Mouse (Mus musculus) large intestine, adult 2 months (tissue): ENCODE measurements around the gene Kl. TPM values are rescaled to one million over a fixed set of nuclear protein-coding genes. Genes with fewer than 3 reads are reported as not detected.

Experiments used
- DNase-seq: peaks from one replicate; pipeline ENCODE4 v3.0.0-alpha.2; 2012; ENCODE audit warnings: low read depth, low spot score
- WGBS: fragments of 180-500 bp; shearing (Covaris S2); methylation state at CpG from one replicate; pipeline ENCODE4 v1.1.7; 2018; 5-methylcytosine and 5-hydroxymethylcytosine counted together
- polyA plus RNA-seq: library from polyadenylated mRNA; depleted of rRNA; stranded (reverse); fragments of >200 nt; gene quantifications from 2 replicates; pipeline ENCODE4 v1.2.3, GENCODE M21; 2012

Gene Kl
- polyA plus RNA-seq, 1 experiment = 0.07 TPM

DNA sequence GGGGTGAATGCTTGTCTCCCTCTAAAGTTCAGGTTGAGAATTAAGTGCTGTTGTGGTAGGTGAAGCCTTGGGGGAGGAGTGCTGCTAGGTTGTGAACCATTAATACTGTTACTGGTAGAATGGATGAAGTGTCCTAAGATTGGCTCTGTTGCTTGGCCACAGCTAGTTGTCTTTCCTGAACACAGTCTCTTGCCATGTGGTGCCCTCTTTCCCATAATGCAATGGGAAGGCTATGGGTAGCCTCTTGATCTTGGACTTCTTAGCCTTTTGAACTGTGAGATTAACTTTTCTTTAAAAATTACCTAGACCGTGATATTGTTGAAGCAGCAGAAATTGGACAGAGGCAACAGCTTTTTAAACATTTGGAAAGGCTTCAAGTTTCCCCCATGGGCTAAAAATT, 7.5 kb downstream of the Kl start:
- DNase-seq = no peak
- 80% methylated on average over 1 of the region's 1 CpGs for WGBS

DNA sequence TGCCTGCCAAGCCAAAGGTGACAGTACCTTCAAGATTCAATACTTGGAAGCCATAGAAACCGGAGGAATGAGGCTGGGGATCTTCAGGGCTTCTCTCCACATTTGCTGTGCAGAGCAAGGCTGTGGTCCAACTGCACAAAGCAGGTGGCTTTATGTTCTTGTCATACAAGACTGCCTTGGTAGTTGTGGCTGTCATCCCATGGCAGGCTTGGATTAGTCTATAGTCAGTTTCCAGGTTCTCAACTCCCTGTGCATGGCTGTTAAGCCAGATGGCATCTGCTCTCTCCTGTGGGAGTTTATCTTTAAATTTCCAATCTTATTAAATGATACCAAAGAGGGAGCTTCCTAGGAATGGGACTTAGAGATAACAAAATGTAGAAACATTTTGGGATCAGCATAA, 9.2 kb downstream of the Kl start:
- WGBS = 71% methylated on average over 1 of the region's 1 CpGs

DNA sequence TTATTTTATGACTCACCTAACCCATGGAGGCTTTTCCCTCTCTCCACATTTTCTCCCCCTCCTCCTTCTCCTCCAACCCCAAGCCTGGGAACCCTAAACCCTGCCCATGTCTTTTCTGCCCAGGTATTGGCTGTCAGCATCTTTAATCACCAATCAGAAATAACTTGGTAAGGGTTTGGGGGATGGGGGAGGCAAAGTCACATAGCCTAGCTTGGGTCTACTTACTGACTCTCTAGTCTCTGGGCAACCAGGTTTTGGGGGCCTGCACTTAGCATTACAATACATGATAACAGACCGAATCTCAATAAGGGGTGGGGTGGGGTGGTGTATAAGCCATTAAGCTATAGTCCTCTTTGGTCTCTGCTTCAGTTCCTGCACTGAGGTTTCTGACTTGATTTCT, 10.3 kb downstream of the Kl start:
- 82% methylated on average over 1 of the region's 1 CpGs for WGBS
- DNase-seq = no peak

More for the DNA sequence above, 9.2 kb downstream of the Kl start:
- DNase-seq = no peak

DNA sequence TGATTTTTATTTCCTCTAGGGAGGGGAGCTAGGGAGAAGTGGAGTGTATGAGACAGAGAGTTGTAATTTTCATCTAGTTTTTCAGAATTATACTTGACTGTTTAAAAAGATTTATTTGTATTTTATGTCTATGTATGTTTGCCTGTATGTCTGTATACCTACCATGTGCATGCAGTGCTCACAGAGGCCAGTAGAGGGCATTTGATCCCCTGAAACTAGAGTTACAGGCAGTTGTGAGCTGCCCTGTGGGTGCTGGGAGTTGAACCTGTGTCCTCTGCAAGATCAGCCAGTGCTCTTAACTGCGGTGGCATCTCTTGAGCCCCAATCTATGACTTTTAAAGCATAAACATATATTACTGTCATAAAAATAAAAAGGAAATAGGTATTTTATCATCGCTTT, 15.5 kb downstream of the Kl start:
- WGBS = 98% methylated on average over 2 of the region's 2 CpGs
- no peak for DNase-seq

DNA sequence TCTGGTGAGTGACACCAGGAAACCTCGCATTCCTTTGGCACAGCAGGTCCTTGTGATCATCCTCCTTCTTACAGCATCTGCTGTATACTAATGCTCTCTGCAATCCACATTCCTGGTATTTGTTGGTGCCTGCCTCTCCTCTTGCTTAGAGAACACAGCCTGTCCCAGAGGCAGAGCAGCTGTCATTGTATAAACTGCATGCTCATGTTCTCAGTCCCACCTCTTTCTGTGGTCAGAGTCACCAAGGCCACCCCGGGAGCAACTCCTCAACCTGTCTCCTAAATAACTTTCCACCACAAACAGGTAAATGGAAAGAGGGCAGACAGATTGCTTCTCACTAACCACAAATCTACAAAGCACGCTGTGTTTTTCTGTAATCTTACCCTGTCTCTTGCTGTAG, 18.1 kb downstream of the Kl start:
- 31% methylated on average over 3 of the region's 3 CpGs for WGBS

DNA sequence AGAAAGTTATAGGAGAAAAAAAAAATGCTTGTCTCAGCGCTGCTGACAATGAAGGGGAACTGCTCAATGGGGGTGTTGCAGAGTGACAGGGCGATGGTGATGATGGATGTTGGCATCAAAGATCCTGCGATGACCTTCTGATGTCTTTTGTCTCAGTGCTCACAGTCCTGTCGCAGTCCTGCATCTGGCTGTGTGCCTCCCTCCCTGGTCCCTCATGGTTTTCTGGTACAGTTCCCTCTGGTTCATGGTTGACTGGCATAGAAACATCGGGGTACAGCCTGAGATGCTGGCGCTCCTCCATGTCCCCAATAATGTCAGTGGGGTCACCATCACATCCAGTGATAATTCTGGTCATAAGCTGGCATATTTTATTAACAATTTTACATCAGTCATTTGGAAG, 18.7 kb downstream of the Kl start:
- 78% methylated on average over 6 of the region's 6 CpGs for WGBS
- no peak for DNase-seq

More for the DNA sequence above, 18.1 kb downstream of the Kl start:
- DNase-seq = no peak

DNA sequence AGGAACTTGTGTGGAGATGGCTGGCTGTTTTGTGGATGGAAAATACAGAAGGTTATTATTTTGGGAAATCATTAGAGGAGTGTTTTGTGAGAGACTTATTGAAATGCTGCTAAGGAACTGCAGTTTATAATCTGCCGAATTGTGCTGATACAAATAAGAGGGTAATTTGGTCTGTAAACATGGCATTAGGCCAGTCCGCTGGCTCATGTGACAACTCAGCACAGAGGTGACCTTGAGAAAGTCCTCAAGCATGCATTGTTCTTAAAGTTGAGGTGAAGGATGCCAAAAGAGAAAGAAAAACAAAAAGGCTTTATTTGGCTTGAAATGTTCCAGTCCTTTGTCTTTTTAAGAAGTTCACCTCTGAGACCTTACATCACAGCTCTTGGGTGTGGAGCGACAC, 21.8 kb downstream of the Kl start:
- WGBS = 55% methylated on average over 3 of the region's 3 CpGs
- no peak for DNase-seq

DNA sequence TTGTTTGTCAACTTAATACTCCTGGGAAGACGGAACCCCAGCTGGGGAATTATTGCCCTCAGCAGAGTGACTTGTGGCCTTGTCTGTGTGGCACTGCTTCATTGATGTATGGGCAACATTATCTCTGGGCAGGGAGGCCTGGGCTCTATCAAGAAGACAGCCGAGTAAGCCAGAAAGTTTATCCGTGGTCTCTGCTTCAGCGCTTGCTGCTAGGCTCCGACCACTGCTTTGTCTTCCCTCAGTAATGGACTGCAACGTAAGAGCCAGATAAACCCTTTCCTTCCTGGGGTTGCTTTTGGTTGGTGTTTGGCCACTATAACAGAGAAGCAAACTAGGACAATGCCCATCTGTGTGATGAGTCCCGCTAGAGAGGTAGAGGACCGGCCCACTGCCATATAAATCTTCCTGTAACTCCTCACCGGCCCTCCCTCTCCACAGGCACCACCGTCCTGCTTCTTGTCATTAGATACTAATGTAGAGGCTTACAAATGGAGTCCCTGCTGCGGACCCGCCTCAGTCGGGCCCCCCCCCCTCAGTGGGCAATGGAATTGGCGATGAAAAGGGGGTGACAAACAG, 25.1 kb downstream of the Kl start:
- 74% methylated on average over 14 of the region's 14 CpGs for WGBS
- no peak for DNase-seq

DNA sequence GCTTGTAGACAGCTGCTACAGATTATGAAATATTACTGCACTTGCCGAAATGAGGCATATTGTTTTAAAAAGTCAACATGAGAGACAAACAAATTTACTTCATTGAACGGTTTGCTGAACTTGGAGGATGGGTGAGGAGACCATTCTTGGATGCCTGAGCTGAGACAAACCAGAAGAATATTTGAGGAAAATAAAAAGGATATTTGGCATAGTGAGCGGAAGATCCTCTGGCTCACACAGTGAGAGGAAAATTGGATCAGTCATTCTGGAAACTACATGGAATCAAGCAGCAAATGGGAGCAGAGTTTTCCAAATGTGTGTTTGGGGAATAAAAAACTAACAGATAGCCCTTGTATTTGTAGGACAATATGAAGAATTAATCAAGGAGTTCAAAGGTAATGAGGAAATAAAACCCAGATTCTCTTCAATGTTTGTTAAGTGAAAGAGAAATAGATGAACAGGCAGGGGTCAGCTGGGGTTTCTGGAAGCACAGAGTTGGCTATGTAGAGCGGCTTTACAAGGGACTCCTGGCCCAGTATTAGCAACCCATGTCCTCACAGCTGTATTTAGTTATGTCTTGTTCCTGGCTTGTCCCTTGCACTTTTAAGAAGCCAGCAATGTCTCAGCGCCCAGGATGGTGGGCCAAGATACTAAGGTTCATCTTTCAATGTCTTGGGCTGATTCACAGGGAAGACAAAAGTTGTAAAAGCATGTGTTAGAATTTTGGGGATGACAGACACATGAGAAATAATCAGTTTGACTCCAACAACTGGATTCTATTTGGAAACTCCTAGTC, 27.1 kb downstream of the Kl start:
- no peak for DNase-seq
- WGBS = 59% methylated on average over 5 of the region's 5 CpGs

DNA sequence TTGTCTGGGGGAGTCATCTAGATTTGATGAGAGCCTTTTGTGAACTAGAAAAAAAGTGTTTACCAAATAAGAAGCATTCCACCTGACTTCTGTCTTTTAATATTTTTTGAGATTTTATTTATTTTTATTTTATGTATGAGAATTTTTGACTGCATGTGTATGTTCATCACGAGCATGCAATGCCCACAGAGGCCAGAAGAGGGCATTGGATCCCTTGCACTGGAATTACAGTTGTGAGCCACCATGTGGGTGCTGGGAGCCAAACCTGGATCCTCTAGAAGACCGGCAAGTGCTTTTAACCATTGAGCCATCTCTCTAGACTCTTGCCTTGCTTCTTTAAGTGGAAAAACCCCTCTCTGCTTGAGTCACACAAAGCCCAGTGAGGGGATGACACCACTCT, 29.7 kb downstream of the Kl start:
- DNase-seq = no peak
- 97% methylated on average over 2 of the region's 2 CpGs for WGBS

DNA sequence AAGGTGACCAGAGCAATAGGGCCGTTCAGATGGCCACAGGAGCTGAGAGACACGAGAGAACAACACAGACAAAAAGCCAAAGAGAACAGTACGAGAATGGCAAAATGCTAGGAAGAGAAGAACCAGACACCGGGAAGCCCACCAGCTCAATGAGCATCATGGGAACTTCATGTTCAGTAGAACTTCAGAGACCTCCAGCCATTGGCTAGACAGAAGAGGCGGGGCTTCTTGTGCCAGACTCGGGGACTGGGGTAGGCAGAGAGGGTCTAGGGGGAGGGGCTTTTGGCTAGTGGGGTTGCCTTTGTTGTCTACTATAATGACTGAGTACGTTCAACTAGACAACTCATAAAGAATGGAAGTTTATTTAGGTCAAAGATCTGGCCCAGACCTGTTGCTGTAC, 41.7 kb downstream of the Kl start:
- 90% methylated on average over 7 of the region's 7 CpGs for WGBS

DNA sequence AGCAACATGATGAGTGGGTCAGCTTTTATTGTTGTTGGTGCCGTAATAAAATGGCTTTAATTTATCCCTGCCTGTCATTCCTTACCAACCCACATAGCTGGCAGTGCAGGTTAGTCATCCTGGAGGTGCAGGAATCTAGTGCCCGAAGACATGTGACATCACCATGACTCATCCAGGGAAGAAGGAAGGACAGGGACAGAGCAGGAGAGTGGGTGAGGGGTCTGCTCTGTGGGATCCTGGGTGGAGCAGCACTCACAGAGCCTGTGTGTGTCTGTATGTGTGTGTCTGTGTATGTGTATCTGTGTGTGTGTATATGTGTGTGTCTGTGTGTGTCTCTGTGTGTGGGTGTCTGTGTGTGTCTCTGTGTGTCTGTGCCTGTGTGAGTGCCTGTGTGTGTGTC, 44.2 kb downstream of the Kl start:
- no peak for DNase-seq
- WGBS = 38% methylated on average over 2 of the region's 2 CpGs

More for the DNA sequence above, 41.7 kb downstream of the Kl start:
- no peak for DNase-seq

DNA sequence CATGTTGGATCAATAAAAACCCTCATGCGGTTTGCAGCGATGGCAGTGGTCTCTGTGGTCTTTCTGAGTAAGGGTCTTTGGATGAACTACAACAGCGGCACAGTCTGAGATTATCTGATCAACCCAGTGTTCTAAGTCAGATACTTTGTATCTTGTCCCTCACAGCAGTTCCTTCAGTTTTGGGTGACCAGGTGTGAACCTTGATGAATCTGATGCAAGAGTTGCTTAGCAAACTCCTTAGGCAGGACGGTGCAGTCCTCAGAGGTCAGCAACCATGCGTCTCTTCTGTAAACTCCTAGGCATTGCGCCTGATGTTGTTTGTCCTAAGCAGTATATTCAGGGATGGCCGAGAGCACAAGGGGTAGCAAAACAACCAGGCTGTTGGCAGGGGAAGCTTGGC, 48.7 kb downstream of the Kl start:
- no peak for DNase-seq
- 86% methylated on average over 7 of the region's 7 CpGs for WGBS

DNA sequence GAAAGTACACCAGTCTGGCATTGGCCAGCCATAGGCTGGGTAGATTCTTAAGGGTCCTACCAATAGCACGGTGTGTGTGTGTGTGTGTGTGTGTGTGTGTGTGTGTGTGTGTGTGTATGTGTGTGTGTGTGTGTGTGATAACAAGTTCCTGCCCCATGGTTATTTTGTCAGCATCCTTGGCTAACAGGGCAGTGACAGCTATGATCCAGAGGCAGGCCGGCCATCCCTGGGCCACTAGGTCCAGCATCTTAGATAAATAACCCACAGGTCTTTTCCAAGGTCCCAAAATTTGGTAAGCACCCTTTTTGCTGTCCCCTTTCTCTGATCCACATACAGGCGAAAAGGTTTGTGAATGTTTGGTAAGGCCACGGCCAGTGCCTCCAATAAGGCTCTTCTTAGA, 49.6 kb downstream of the Kl start:
- 95% methylated on average over 4 of the region's 4 CpGs for WGBS
- no peak for DNase-seq

DNA sequence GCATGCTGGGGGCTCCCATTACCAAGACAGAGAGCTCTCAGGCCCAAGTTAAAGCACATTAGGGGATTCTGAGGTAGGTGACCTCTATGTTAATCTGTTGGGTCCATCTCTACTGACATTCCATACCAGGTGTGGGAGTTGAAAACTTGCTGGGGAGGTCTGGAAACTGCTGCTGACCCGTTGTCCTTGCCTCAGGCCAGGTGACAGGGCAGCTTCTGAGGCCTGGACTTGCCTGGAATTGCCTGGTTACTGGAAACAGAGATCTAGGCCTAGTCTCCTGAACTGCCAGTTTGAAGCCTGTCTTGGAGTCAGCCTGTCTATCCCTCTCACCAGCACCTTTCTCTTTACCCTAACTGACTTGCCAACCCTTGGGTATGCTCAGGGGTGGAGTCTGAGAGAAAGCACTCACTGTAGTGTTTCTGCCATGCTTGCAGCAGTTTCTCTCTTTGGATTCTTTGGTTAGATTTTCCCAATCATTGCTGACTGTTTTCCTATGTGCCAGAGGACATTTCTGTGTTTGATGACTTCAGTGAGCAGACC, 51.9 kb downstream of the Kl start:
- 81% methylated on average over 1 of the region's 1 CpGs for WGBS
- DNase-seq = no peak

DNA sequence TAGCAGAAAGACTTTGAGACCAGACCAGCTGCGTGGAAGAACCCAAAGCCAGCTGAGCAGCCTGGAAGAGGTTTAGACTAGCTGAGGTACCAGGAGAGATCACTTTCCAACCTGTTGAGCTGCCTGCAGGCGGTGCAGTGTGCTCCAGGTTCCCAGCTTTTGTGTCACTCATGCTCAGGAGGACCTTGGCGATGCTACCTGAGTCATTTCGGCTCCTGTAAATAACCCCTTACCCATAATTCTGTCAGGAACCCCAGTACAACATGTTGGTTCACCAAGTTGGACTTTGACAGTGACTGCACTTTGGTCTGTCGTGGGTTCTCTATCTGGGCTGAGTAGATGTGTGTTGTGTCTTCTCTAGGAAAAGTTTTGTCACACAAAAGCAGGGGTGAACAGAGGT, 66.0 kb downstream of the Kl start:
- WGBS = 40% methylated on average over 5 of the region's 5 CpGs
- no peak for DNase-seq

DNA sequence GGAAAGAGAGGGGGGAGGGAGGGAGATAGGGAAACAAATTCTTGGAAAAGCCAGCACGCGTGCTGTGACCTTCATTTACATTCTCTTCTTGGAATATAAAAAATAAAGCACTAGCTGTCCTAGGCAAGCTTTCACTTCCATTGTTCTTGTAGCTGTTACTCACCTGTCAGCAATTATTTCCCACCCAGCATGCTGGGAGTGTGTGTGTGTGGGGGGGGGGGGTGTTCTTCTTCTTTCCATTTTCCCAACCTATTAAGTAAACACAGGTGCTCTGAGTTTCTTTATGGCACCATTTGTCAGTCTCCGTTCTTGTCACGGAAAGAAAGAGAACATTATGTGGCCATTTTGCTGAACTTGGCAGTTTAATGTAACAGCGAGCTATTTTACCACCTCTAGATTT, 66.6 kb downstream of the Kl start:
- 15% methylated on average over 5 of the region's 5 CpGs for WGBS
- DNase-seq = no peak

DNA sequence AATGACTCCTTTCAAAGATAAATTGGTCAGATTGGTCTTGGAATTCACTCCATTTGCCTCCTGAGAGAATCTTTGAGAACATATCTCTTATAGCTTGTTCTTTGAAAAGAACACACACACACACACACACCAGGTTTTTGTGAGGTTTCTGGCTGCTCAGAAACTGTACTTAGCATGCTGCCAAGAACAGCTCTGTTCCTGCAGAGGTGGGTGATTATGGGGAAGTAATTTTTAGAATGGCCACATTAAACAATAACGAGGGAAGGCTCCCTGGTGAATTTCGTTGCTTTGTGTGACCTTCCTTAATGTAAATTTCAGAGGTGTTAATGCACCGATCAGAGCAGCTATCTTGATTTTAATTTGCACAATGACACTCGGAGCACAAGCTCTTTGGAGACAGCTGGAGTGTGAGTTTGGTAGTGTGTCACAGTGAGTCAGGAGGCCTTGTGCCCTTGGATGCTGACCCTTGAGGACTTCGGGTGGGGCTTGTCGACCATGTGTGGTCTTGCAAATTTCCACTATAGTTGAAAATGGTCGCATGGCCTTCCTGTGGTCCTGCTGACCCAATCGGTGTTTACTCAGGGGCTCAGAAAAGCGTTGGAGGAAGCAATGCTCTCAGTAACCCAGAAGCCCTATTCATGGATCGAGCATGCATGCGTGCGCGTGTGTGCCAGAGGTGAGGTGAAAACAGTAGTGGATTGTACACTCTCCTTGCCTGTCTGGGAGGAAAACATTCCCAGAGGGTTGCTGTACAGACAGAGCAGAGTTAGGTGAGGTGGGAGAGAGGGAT, 67.8 kb downstream of the Kl start:
- no peak for DNase-seq
- 67% methylated on average over 13 of the region's 13 CpGs for WGBS

DNA sequence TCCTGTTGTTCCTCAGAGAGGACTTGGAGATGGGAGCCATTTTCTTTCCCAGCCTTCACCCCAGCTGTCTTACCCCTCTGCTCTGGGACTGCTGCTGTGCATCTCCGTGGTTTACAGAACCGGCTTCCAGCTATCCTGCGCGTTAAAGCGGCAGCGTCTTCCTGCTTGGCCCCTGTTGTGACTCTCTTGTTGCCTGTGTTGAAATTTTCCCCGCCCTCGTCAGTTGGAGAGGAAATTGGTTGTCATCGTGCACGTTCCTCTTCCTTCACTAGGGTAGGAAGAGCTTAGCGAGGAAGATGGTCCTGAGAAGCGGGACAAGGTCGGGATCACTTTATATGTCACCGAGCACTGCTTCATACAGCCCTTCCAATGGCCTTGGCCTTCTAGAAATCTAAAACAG, 68.4 kb downstream of the Kl start:
- no peak for DNase-seq

DNA sequence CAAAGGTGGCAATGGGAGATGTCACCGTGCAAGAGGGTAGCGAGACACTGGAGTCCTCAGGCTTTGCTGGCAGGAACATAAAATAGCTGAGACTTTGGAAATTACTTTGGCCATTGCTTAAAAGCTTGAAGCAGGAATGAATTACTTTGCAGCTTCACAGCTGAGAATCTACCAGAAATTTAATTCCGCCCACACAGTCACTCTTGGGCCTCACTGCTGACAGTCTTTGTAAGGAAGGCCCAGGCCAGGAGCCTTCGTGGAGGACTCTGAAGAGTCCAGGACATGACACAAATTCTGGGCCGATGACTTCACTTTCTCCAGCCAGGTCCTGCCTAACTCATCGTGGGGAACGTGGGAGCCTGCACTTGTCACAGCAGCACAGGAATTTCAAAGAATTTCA, 69.6 kb downstream of the Kl start:
- DNase-seq = no peak
- 84% methylated on average over 7 of the region's 7 CpGs for WGBS

More for the DNA sequence above, 68.4 kb downstream of the Kl start:
- WGBS = 79% methylated on average over 14 of the region's 14 CpGs

DNA sequence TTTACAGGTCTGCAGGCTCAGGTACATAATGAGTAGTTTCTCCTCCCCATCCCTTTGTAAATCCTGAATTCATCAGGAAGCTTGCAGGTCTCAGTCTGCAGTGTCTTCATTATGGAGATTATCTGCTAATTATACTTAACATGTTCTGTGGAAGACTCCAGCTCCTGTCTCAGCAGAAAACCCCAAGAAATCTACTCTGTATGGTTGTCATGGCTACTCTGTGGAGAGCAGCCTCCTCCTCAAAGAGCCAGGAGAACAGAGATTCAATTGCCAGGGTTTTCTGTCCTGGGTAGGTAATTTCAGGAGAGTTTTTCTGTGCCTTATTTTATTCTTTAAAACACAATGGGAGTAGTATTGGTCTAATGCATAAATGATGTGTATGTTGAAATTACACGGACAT, 70.5 kb downstream of the Kl start:
- no peak for DNase-seq
- 54% methylated on average over 1 of the region's 1 CpGs for WGBS
